Mouse (Mus musculus) midbrain, embryonic 14.5 days (tissue): ENCODE results near the gene Cntn5. TPM values are rescaled to one million over a fixed set of nuclear protein-coding genes. Genes with fewer than 3 reads are reported as not detected.

Experiments
- ATAC-seq: fragments of 200-750 bp; cut with Nextera tagmentation; 2 replicates; pipeline ENCODE4 v1.8.0; 2017; ENCODE audit warnings: moderate number of reproducible peaks, moderate library complexity; ENCODE audit not compliant: low FRiP score, low TSS enrichment
- DNase-seq: peaks from one replicate; pipeline ENCODE4 v3.0.0-alpha.2; 2015
- H3K27ac ChIP-seq: fragments of 300-500 bp; sonication (generic); replicated peaks from 2 replicates; pipeline ENCODE4 v1.5.1; 2014; ENCODE audit warnings: mild to moderate bottlenecking, low read depth, low read length, moderate library complexity
- H3K27me3 ChIP-seq: fragments of 300-500 bp; sonication (generic); 2 replicates; pipeline ENCODE4 v1.6.1; 2014; ENCODE audit warnings: low read length, control low read depth, mixed read lengths; ENCODE audit not compliant: control insufficient read depth, insufficient read depth
- H3K36me3 ChIP-seq: fragments of 300-500 bp; sonication (generic); 2 replicates; pipeline ENCODE4 v1.6.1; 2014; ENCODE audit warnings: low read length, control low read depth; ENCODE audit not compliant: control insufficient read depth, insufficient read depth
- H3K4me1 ChIP-seq: fragments of 300-500 bp; sonication (generic); 2 replicates; pipeline ENCODE4 v1.6.1; 2014; ENCODE audit warnings: mild to moderate bottlenecking, antibody characterized with exemption, low read length, control low read depth; ENCODE audit not compliant: control insufficient read depth, insufficient read depth
- H3K4me2 ChIP-seq: fragments of 300-500 bp; sonication (generic); 2 replicates; pipeline ENCODE4 v1.6.1; 2014; ENCODE audit warnings: mild to moderate bottlenecking, low read length, moderate library complexity
- H3K4me3 ChIP-seq: fragments of 300-500 bp; sonication (generic); replicated peaks from 2 replicates; pipeline ENCODE4 v1.5.1; 2014; ENCODE audit warnings: low read depth, low read length
- H3K9ac ChIP-seq: fragments of 300-500 bp; sonication (generic); replicated peaks from 2 replicates; pipeline ENCODE4 v1.6.1; 2014; ENCODE audit warnings: mild to moderate bottlenecking, low read length, moderate library complexity
- H3K9me3 ChIP-seq: fragments of 300-500 bp; sonication (generic); 2 replicates; pipeline ENCODE4 v1.6.1; 2016; ENCODE audit warnings: low read length, control low read depth, mixed read lengths; ENCODE audit not compliant: control insufficient read depth
- WGBS: fragments of 180-500 bp; shearing (Covaris S2); extraction: QIAGEN DNeasy Blood & Tissue Kit; methylation state at CpG from one replicate; pipeline ENCODE4 v1.1.7; 2014; 5-methylcytosine and 5-hydroxymethylcytosine counted together
- polyA plus RNA-seq: library from polyadenylated mRNA; unstranded; fragments of >200 nt; fragmentation: Nextera tagmentation; extraction: Ambion mirVana; gene quantifications from 2 replicates; pipeline ENCODE4 v1.2.1, GENCODE M21; 2014

Cntn5 gene
- polyA plus RNA-seq, 1 experiment from 2014 or later = 13.1 TPM

DNA sequence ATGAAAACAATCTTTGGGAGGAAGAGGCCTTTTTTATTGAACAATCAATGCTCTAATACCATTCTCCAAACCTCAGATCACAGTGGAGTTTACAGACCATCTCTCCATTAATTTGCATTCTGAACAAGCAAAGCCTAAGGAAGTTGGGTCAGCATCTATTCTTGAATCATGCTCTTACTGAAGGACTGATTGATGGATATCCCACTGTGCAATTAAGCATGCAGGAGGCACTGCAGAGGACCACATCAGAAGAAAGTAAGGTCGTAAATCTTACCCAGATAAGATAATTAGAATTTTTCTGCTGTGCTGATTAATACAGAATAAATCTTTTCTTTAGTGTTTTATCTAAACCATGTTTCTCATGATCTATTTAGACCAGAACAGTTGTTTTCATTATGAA is 536.2 kb downstream of the Cntn5 start:
- 37% methylated on average over 1 of the region's 1 CpGs for WGBS
- ATAC-seq (no peak), DNase-seq (no peak)
- no peak overlapping the region for H3K4me3 ChIP-seq
- no peak overlapping the region for H3K27ac ChIP-seq
- H3K4me1 ChIP-seq = no peaks in the 10 kb centered on the region
- H3K9me3 ChIP-seq = no peaks in the 10 kb centered on the region
- H3K9ac ChIP-seq = no peak overlapping the region
- H3K27me3 ChIP-seq = no peaks in the 10 kb centered on the region
- H3K4me2 ChIP-seq = no peak overlapping the region
- H3K36me3 ChIP-seq = no peaks in the 10 kb centered on the region

DNA sequence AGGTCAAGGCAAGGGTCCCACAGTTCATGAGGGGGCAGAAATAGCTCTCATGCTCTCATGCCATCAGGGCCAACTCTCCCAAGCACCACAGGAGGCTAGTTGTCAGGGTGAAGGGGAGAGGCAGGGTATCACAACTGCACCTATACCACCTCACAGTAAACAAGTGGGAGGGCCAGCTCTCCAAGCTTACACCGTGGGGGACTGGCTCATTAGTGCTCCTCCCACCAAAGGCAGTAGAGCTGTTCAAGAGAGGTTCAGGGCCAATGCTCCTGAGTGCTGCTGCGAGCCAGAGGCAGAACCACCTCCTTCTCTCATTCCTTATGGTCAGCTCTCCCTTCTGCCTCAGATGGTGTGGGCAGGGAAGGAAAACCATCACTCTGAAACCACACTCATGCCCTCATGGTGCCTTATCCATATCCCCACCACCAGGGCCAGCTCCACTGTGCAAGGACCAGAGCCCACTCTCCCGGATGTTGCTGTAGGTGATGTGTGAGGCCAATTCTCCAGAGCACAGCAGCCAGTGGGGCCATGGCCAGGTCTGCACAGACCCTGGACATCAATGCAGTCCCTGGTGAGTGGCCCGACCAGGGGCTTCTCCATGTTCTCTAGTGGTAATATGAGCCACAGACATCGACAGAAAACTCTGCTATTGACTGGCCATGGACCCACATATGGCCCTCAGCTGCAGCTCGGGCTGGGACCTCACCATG is 538.2 kb downstream of the Cntn5 start:
- no peaks in the 10 kb centered on the region for H3K4me1 ChIP-seq
- no peak overlapping the region for H3K27ac ChIP-seq
- no peak overlapping the region for H3K4me3 ChIP-seq
- H3K27me3 ChIP-seq = no peaks in the 10 kb centered on the region
- no peaks in the 10 kb centered on the region for H3K9me3 ChIP-seq
- no peak overlapping the region for H3K9ac ChIP-seq
- ATAC-seq (peak; percentile 50), DNase-seq (no peak)
- no peaks in the 10 kb centered on the region for H3K36me3 ChIP-seq
- 74% methylated on average over 6 of the region's 6 CpGs for WGBS
- H3K4me2 ChIP-seq = no peak overlapping the region

DNA sequence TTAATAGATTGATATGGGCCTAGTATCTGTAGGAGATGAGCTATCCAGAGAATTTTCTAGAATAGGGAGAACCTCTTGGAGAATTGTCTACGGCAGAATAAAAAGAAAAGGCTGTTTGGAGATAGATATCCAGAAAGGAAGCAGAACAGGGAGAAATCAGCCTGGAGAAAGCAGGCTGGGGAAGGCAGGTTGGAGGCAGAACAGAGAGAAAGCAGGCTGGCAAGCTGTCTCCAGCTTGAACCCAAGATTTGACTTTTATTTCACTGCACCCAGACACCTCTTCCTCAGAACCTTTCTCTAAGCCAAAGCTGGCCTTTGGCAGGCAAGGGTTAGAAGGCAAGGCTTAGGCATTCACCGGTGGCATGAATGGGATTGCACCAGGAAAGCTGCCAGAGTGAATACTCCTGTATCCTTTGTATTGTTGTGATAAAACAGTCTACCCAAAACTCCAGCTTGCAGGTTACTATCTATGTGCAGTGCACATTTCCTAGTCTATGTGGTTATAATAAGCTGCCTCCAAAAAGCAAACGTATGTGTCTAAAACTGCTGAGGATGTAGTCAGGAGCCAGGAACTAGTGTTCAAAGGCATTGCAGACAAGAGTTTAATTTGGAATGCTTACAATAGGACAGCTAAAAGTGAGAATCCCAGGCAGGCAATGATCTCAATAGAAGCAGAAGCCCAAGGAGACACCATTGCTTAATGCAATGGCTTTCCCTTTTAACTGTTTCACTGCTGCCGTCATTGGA is 553.5 kb downstream of the Cntn5 start:
- Histone ChIP-seq H3K36me3 (no peaks in the 10 kb centered on the region), H3K9me3 (no peaks in the 10 kb centered on the region), H3K4me2 (no peak overlapping the region), H3K4me1 (no peaks in the 10 kb centered on the region), H3K4me3 (no peak overlapping the region), H3K27me3 (no peaks in the 10 kb centered on the region), H3K27ac (no peak overlapping the region), H3K9ac (no peak overlapping the region)
- WGBS = 81% methylated on average over 4 of the region's 4 CpGs
- DNase-seq = no peak
- no peak for ATAC-seq

DNA sequence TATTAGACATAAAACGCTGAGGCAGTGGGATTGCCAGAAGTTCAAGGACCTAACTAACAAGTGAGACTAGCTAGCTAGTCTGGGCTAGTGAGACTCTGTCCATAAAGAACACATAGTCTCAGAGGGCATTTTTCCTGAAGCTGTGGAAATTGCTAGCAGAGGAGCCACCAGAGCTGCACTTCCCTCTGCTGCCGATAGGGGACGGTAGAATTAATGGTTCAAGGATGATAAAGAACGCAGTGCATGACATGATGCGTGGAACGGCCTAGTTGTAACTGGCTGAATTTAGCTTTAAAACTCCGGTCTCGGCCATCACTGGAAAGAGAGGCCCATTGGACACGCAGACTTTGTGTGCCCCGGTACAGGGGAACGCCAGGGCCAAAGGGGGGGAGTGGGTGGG is 555.8 kb downstream of the Cntn5 start:
- WGBS = 87% methylated on average over 10 of the region's 11 CpGs
- no peak overlapping the region for H3K4me3 ChIP-seq
- ATAC-seq (no peak), DNase-seq (no peak)
- H3K9ac ChIP-seq = no peak overlapping the region
- no peaks in the 10 kb centered on the region for H3K4me1 ChIP-seq
- no peak overlapping the region for H3K27ac ChIP-seq
- no peak overlapping the region for H3K4me2 ChIP-seq
- H3K27me3 ChIP-seq = no peaks in the 10 kb centered on the region
- no peaks in the 10 kb centered on the region for H3K36me3 ChIP-seq
- no peaks in the 10 kb centered on the region for H3K9me3 ChIP-seq

DNA sequence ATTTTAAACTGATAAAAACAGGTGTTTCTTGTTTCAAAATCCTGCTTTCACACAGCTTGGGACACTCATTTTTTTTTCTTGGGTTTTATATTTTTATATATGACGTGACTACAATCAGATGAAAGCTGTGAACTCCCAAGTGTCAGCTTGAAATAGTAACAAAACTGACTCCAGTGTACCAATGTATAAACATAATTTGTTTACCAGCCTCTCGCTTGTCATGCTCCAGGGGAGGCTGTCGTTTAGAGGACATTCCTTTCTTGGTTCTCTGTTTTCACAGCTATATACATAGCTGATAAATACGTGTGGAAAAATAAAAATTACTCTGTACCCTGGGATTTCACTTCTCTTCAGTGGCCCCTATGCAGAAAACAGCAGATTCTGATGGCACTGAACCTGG is 556.4 kb downstream of the Cntn5 start:
- WGBS = 83% methylated on average over 4 of the region's 4 CpGs
- ATAC-seq (no peak), DNase-seq (no peak)
- H3K9me3 ChIP-seq = no peaks in the 10 kb centered on the region
- no peaks in the 10 kb centered on the region for H3K36me3 ChIP-seq
- H3K4me3 ChIP-seq = no peak overlapping the region
- H3K27me3 ChIP-seq = no peaks in the 10 kb centered on the region
- H3K4me1 ChIP-seq = no peaks in the 10 kb centered on the region
- no peak overlapping the region for H3K4me2 ChIP-seq
- H3K27ac ChIP-seq = no peak overlapping the region
- no peak overlapping the region for H3K9ac ChIP-seq

DNA sequence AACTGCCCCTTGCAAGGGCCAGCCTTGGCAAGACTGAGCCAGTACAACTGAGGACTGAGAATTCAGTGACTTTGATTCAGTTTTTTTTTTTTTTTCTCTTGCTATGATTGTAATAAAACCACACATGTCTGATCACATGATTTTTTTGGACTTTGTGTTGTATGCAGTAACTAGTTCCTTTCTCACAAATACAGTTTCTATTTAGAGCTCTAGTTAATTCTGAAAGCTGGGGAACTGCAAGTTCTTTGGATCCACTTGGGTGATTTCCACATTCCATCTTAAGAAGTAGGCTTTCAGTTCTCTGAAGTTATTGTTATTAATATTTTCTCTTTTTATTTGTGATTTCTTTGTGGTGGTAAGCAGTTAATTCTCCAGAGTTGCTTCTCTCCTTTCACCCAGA is 563.8 kb downstream of the Cntn5 start:
- DNase-seq = no peak
- Histone ChIP-seq H3K27ac (no peak overlapping the region), H3K27me3 (no peaks in the 10 kb centered on the region), H3K9me3 (no peaks in the 10 kb centered on the region), H3K36me3 (no peaks in the 10 kb centered on the region), H3K4me2 (no peak overlapping the region), H3K9ac (no peak overlapping the region), H3K4me1 (no peaks in the 10 kb centered on the region), H3K4me3 (no peak overlapping the region)
- no peak for ATAC-seq

DNA sequence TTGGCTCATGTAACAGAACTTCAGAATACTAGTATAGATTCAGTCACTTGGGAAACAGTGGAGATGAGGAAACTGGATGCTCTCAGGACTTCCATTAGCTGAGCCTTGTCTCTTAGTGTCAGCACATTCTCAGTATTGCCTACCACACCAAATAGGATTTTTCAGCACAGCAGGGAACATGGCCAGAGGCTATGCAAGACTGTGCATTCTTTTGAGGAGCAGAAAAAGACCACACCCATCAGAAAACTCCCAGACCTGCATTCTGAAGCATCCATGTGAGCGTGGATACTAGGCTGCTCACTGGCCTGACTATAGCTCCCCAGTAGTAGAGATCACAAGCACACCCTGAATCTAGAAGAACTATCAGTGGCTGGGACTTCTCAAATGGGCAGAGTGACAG is 564.9 kb downstream of the Cntn5 start:
- WGBS = 53% methylated on average over 1 of the region's 1 CpGs
- H3K9ac ChIP-seq = no peak overlapping the region
- DNase-seq = no peak

DNA sequence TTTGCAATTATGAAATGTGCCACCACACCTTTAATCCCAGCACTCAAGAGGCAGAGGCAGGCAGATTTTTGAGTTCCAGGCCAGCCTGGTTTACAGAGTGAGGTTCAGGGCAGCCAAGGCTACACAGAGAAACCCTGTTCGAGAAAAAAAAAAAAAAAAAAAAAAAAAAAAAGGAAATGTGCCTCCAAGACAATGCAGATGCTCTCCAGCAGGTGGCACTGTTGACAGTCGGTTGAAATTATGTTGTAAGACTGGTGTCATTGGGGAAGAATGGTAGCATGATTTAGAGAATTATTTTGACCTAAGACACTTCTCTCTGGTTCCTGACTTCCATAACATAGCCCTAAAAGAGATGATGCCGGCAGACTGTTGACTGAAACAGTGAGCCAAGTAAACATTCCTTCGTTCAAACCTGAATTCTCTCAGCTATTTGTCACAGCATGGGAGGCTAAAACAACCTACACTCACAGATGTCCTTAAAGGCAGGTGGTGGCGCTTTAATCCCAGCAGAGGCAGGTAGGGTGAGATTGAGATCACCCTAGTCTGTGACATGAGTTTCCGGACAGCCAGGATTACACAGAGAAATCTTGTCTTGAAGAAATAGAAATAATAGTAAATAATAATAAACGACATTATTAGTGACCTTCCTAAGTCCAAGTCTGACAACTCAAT is 579.7 kb downstream of the Cntn5 start:
- 44% methylated on average over 7 of the region's 7 CpGs for WGBS
- no peak for ATAC-seq

More for the DNA sequence above, 564.9 kb downstream of the Cntn5 start:
- Histone ChIP-seq H3K27ac (no peak overlapping the region), H3K4me2 (no peak overlapping the region), H3K9me3 (no peaks in the 10 kb centered on the region), H3K27me3 (no peaks in the 10 kb centered on the region), H3K4me1 (no peaks in the 10 kb centered on the region), H3K4me3 (no peak overlapping the region), H3K36me3 (no peaks in the 10 kb centered on the region)
- no peak for ATAC-seq

More for the DNA sequence above, 579.7 kb downstream of the Cntn5 start:
- Histone ChIP-seq H3K4me2 (no peak overlapping the region), H3K9me3 (no peaks in the 10 kb centered on the region), H3K4me1 (no peaks in the 10 kb centered on the region), H3K4me3 (no peak overlapping the region), H3K27ac (no peak overlapping the region), H3K27me3 (no peaks in the 10 kb centered on the region), H3K36me3 (no peaks in the 10 kb centered on the region), H3K9ac (no peak overlapping the region)
- peak; percentile 75 for DNase-seq
